Mouse (Mus musculus) erythroblast, embryonic 14.5 days (primary cell): Measurements from ENCODE around the gene Bpifb4.

Experiments used
- GATA1 ChIP-seq: IDR thresholded peaks from 2 replicates; pipeline ENCODE4 v1.6.1; 2012; ENCODE audit warnings: low read length, inconsistent platforms, mixed read lengths
- TAL1 ChIP-seq: IDR thresholded peaks from 3 replicates; pipeline ENCODE4 v1.6.1; 2012; ENCODE audit warnings: low read length, inconsistent platforms, mixed read lengths

- TF ChIP-seq GATA1 (no peak), TAL1 (no peak)
These were observed 67.7 kb downstream of the Bpifb4 start for GRCm38 (mm10) chr2:154005734-154006133.
